Mouse (Mus musculus) frontal cortex, postnatal 25 days (tissue): ENCODE results near the gene Cd300c.
"Not testable (repeated sequence)": the region's sequence is repeated elsewhere in the genome, so short reads cannot be mapped to it uniquely, and the experiment has no call there.

ENCODE experiments used
- DNase-seq, 2 experiments: peaks; one replicate each; pipeline ENCODE4 v3.0.0; 2022; ENCODE audit warnings: low spot score in 2 of 2

Cd300c gene

DNA sequence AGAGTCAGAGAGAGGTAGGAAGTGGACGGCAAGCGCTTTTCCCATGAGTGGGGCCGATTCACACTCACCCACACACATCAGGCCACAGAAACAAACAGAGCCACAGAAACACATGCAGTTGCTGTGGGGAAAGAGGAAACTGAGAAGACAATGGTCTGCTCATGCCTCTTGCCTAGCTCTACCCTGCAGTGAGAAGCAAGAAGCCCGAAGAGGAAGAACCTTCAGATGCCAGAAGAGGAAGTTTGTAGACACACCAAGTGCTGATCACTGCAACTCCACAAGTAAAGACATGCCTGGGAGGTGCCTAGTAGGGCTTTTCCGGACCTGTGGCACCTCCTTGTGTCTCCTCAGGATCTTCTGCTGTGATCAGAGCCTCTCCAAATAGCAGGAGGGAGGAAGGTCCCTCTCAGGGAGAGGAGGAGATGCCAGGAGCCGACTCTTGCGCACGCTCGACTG, at the start of gene Cd300c:
Cd300c (minus strand) TSS at position 406 of the 456 bp plus-strand sequence.
- no peak for DNase-seq

DNA sequence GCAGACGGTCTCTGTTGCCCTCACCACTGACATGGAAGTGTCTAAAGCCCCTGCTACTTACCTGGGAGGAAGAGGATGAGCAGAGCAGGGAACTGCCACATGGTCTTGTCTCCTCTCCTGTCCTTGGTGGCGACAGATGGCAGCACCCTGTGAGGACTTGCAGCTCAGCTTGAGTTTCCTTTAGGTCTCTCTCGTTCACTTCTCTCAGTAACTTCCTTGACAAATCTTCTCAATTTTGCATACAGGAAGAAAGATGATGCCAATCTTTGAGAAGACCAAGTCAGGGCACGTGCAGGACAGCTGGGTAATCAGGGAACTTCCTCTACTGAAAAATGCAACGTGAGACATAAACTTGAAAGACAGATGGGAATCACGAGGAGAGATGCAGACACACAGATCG, 47.1 kb upstream of the Cd300c start, which contains the start of gene Cd300ld2:
Cd300ld2 (minus strand) TSS at position 101 of the 400 bp plus-strand sequence.
- not testable (repeated sequence) for DNase-seq

DNA sequence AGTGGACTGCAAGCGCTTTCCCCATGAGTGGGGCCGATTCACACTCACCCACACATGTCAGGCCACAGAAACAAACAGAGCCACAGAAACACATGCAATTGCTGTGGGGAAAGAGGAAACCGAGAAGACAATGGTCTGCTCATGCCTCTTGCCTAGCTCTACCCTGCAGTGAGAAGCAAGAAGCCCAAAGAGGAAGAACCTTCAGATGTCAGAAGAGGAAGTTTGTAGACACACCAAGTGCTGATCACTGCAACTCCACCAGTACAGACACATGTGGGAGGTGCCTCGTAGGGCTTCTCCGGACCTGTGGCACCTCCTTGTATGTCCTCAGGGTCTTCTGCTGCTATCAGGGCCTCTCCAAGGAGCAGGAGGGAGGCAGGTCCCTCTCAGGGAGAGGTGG, 35.1 kb upstream of the Cd300c start:
- DNase-seq, result no peak

DNA sequence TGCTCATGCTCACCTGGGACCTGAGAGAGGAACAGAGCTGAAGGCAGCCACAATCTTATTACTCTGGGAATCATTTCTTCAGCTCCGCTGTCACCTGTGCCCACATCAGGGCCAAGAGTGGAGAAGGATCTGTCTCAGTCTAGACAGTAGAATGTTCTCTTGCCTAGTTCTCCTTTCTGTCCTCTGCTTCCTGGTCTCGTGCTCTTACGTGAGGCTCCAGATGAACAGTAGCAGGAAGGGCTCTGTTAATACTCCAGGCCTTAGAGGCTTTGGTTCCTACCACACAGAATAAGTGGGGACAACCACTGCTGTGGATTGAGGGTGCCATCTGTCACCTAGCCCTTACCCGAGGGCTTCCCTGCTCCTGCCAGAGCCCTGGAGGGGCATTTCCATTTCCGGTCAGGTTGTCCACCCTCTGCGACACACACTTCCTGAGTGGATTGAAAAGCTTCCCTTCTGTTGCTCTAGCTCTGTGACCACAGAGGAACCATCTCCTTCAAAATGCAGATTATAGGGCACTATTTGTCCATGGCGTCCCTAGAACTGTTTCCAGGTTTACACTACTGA, 32.6 kb upstream of the Cd300c start, which contains the start of gene Cd300c2:
Cd300c2 (minus strand) TSS at position 407 of the 567 bp plus-strand sequence.
- DNase-seq, result no peak

DNA sequence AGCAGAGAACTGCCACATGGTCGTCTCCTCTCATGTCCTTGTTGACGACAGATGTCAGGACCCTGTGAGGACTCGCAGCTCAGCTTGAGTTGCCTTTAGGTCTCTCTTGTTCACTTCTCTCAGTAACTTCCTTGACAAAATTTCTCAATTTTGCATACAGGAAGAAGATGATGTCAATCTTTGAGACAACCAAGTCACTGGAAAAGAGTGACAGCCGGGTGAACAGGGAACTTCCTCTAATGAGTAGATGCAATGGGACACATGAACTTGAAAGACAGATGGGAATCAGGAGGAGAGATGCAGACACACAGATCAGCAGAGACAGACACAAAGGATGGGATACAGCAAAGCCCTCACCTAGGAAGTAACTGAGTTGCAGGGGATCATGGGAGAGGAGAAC, 20.8 kb upstream of the Cd300c start, which contains the start of gene Cd300ld:
Cd300ld (minus strand) TSS at position 130 of the 400 bp plus-strand sequence.
- DNase-seq, result no peak

DNA sequence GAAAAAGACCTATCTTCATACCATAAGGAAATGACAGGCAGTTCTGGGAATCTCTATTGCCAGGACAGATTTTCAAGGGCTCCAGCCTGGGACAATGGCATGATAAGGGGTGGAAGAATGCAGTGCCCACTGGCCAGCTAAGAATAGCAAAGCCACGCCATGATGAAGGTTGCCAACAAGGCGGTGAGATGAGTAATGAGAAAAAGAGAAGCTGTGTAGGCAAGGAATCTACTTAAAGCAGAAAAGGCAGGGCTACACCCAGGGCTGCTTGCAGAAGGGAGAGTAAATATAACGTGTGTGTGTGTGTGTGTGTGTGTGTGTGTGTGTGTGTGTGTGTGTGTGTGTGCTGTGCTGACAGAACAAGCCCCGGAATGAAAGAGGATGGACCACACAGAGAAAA, 12.9 kb upstream of the Cd300c start:
- no peak for DNase-seq

DNA sequence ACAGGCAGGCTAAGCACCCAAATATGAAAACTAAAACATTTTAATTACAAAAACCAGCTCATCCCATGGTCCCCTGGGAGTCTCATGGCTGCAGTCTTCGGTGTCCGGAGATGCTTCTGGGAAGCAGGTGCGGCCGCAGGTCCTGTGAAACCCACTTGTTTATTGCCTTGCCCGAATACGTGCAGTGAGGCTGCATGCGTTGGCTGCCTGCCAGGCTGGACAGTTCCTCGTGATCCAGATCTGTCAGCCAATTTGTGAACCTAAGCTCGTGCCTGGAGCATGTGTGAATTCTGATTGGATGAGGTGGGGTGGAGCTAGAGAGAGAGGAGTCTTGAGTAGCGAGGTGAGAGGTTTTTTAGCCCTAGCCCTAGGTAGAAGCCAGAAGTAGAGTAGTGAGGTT, 3.8 kb upstream of the Cd300c start:
- no peak for DNase-seq

DNA sequence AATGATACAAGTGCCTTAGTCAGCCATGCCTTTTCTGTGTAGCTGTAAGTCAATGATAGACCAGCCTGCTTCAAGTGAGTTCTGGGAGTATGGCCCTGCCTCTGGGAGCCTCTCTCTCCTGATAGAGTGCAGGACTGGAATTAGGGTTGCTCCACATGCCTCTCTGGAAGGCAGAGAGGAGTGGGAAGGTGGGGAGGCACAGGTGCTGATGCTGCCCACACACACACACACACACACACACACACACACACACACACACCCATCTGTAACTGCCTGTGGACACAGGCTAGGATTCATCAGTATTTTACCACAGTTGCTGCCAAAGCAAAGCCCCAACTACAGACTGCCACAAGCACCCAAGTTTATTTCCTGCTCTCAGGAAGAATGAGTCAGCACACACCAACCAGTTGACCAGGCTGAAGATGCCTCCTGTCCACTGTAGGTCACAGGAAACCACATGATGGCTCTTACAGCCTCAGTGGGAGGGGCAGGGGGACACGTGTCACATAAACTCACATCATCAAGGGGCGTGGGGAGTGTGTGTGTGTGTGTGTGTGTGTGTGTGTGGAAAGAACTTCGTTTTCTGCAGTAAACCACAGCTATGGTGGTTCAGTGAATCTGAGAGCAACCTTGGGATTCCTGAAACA, 3.7 kb downstream of the Cd300c start:
- DNase-seq, result no peak

DNA sequence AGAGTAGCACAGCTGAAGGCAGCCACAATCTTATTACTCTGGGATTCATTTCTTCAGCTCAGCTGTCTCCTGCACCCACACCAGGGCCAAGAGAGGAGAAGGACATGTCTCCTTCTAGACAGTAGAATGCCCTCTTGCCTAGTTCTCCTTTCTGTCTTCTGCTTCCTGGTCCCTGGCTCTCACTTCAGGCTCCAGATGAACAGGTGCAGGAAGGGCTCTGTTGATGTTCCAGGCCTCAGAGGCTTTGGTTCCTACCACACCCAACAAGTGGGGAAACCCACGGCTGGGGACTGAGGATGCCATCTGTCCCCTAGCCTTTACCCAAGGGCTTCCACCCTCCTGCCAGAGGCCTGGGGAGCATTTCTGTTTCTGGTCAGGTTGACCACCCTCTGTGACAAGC, 8.6 kb downstream of the Cd300c start:
- DNase-seq, result no peak

DNA sequence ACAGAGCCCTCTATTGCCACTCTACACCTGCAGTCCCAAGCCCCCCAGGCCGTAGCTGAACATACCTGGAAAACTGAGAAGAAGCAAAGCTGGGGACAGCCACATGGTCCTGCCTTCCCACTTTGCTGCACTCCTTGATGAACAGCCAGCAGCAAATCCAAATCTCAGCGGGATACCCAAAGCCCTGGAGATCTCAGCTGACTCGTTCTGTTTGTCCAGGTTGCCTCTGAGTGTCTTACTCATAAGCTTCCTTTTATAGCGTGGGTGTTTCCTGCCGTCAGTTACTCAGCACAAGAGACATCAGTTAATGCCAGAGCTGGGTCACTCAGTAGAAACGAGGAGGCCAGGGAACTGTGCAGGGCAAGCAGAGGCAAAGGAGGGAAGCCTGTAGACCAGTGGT, 34.8 kb downstream of the Cd300c start, which contains the start of gene Cd300lb:
Cd300lb (minus strand) TSS at position 243 of the 400 bp plus-strand sequence.
- DNase-seq, result no peak

DNA sequence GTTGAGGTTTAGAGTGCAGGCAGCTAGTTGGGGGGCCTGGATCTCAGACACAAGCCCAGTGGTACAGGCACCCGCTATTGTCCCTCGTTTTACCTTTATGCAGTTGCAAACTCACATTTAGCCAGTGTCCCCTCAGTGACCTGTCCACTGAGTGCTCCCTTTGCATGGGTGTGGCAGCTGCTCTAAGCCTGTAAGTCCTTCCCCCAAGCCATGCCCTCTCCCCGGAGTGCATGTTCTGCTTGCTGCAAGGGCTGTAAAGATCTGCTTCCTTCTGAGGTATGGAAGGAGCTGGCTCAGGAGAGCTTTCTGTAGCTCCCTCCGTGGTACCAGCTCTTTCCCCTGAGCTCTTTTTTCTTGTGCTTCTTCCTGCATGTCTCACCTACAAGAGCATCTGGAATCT, 35.4 kb downstream of the Cd300c start:
- no peak for DNase-seq

DNA sequence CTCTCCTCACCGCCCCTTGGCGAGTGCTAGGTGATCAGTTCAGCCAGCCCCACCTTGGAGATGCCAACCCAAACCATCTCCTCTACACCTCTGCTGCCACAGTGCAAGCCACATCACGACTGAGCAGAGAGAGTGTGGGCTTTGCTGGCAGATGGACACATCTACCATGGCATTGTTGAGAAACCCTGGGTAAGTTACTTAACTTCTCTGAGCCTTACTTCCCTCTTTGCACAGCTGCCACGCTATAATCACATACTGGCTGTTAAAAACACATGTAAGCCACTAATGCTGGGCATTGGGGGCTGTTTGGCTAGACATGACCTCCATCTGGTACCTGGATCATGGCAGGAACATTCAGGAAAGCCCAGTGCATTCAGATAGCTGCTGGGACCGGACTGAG, 37.9 kb downstream of the Cd300c start:
- no peak for DNase-seq

DNA sequence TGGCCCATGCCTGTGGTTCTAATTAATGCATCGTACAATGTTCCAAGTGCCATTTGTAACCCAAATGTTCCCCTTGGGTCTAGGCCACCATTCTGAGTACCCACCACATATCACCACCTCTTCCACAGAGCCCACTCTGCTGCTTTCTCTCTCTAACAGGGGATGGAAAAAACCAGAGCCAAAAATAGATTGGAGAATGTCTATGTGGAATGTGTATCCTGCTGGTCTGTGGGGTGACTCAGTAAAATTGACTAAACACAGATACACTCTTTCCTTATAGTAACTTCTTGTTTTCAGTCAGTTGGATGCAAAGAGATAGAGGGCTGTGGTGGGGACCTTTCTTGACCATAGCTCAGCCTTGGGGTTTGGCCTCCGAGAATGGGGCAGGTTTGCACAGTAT, 39.4 kb downstream of the Cd300c start:
- no peak for DNase-seq

DNA sequence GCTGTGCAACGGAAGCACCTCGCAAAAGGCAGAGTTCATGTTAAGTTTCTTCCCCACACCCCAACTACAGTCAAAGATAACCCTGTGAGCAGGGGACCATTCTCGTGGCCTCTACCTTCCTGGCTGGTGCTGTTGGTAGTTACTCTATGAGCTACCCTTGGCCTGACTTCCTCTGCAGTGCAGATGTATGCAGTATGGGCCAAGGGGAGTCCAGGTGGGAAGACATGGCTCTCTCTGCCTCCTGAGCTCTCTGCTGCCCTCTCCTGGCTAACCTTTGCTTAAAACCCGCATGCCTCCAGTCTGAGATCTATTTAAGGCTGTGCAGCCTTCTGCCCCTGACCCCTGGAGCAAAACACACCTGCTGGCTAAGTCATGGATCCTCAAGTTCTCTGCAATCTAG, 45.0 kb downstream of the Cd300c start:
- DNase-seq, result no peak

DNA sequence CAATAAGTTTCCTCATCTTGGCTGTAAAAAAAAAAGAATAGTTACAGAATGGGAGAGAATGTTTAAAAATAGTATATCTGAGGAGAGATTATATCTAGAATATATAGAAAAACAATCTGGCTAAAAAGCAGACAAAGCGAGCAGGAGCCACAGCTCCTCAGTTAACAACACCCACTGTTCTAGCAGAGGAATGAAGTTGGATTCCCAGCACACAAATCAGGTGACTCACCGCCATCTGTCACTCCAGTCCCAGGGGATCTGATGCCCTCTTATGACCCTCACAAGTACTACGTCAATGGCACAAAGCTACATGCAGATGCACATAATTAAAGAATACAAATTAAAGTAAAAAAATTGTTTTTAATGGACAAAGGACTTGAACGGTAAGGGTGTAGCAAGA, 46.5 kb downstream of the Cd300c start:
- no peak for DNase-seq

DNA sequence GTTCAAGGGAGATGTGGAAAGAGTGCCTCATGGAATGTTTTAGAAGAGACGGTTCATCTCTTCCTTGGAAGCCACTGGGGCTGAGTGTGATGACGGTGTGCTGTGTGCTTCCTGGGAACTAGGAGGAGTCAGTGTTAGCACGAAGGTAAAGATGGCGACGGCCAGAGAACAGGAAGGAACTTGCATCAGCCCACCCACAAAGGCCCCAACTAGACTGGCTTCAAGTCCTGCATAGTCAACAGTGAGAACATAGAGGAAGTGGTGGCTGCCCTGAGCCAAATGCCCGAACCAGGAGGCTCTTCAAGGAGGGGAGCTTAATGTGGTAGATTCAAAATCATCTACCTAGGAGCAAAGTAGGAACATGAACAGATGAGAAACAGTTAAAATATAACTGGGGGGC, 51.8 kb downstream of the Cd300c start:
- DNase-seq, result no peak

DNA sequence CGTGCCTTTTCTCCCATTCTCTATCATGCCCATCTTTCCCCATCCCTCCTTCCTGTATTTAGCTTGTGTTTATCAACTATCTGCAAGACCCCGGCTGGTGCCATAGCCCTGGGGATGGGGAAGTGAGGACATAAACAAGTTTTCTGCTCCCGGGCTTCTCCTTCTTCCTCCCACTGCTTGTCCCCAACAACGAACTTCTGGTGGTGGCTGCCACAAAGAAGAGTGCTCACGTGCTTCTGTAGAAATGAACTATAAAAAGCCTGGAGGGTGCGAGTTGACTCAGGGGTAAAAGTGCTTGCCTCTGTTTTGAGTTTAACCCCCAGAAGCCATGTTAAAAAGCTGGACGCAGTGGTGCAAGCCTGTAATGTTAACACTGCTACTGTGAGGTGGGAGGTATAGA, 54.0 kb downstream of the Cd300c start:
- DNase-seq, result no peak

DNA sequence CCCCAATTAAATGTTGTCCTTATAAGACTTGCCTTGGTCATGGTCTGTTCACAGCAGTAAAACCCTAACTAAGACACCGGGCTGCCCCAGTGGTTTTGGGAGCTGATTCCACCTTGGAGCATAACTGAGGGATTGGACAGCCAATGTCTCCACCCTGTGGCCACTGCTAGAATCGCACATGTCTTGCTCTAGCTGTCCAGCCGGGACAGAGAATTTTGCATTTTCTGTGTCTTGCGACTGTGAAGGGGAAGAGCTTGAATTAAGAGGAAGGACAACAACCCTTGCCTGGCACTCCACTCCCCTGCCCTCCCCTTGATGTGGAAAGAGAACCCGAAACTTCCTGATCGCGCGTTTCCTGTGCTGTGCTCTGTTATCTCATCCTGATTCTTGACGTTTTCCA, 56.1 kb downstream of the Cd300c start:
- DNase-seq, result peak; percentile 75 to 80

DNA sequence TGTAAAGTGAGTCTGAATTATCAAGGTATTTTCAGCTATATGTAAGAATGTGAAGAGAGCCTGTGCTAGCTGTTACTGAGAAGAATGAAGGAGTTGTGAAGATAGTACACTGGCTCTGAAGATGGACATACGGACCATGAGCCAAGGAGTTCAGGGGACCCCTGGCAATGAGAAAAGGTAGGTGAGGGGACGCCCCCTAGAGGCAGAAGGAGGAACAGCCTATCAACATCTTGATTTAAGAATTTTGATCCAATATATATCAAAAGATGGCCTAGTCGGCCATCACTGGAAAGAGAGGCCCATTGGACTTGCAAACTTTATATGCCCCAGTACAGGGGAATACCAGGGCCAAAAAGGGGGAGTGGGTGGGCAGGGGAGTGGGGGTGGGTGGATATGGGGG, 59.4 kb downstream of the Cd300c start:
- DNase-seq, result not testable (repeated sequence)

DNA sequence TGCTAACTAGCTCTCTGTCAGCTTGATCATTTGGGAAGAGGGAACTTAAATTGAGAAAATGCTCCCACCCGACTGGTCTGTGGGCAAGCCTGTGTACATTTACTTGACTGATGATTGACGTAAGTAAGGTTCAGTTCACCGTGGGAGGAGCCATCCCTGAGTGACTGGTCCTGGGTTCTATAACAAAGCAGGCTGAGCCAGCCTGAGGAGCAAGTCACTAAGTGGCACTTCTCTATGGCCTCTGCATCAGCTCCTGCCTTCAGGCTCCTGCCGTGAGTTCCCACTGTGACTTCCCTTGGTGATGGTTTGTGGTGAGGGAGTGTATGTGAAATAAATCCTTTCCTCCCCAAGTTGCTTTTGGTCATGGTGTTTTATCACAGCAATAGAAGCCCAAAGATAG, 60.9 kb downstream of the Cd300c start:
- no peak for DNase-seq

DNA sequence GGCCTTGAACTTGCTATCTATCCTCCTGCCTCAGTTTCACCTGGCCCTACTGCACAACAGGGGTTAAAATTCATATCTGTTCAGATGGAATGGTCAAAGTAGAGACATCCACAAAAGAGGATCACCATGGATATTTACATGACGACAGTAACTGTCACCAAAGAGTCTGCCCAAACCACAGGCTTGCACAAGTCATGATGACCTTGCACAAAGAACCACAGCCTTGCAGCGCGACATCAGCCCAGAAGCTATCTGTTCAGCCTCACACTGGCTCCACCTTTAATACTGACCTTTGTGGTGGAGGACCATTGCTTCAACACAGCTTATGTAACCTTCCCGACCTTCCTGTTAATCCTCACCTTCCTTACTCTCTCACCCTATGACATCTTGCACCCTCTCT, 61.4 kb downstream of the Cd300c start:
- no peak for DNase-seq
